Mouse (Mus musculus) spleen, postnatal 14 days (tissue): ENCODE results near the gene E430018J23Rik.
A peak's percentile ranks its signal among the peaks of the same experiment; 100 is the strongest.
"Not testable (repeated sequence)": the region's sequence is repeated elsewhere in the genome, so short reads cannot be mapped to it uniquely, and the experiment has no call there.

Source experiments
- DNase-seq, 2 experiments: peaks; one replicate each; pipeline ENCODE4 v3.0.0; 2021 to 2022; ENCODE audit warnings: low spot score in 2 of 2

Gene E430018J23Rik

DNA sequence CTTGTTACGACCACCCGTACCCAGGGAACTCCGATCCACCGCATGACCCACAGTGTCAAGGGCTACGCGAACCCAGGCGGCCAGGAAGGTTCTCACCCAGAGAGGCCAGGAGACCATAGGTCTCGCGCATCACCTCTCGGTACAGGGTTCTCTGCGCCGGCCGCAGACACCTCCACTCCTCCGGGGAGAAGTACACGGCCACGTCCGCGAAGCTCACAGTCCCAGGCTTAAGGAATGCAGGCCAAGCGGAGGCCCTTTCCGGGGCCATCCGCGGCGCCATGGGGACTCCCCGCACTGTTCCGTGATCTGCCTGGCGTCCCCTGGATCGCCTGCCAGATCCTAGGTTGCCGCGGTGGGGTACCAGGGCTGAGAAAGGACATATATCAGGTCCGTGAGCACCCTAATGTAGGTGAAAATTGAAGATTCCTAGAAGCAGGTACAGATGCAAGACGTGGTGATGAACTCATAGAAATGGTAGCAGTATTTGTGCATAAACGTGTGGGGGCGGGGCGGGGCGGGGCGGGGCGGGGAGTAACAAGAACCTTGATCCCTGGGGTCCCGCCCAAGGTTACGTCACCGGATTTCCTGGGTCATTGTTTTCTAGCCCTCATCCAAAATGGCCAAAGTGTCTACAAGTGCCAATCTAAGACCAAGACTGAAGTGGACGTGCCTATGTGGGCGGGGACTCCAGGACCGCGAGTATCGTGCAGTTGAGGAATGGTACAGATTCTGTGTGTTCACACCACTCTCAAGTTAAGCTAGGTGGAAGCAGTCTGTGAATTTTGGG, at the start of gene E430018J23Rik:
Gene E430018J23Rik (minus strand): TSS at position 473 of the 787 bp plus-strand sequence.
- peak; percentile 76 to 87 for DNase-seq

- peak in 1 of 2 experiments; percentile 33 for DNase-seq
Observed at GRCm38 (mm10) chr7:127437724-127438123, 44.3 kb upstream of the E430018J23Rik start.

DNA sequence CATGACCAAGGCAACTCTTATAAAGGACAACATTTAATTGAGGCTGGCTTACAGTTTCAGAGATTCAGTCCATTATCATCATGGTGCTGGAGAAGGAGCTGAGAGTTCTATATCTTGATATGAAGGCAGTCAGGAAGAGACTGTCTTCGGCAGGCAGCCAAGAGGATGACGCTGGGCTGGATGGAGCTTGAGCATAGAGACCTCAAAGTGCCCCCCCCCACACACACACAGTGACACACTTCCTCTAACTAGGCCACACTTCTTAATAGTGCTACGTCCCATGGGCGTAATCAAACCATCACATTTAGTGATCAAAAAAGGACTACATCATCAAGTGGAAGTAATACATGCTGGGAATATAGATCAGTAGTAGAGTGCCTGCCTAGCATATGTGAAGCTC, 41.8 kb upstream of the E430018J23Rik start:
- DNase-seq: no peak

DNA sequence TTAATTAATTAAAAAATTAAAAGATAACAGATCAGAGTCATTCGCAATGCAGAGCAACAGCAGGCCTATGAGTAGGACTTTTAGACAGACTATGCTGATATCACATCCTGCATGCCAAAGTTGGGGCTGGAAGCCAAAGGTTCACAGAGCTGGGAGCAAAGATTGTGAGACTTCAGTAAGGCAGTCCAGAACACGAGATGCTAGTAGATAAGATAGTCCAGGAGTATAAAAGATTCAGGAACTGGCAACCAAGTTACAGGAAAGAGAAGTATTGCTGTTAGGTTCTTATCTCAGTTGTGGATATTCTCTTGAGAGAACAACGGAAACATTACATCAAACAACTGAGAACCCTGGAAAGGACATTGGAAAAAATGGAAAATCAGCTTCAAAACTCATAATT, 32.9 kb upstream of the E430018J23Rik start:
- DNase-seq: no peak

- no peak for DNase-seq
Observed at GRCm38 (mm10) chr7:127425911-127426310, 32.5 kb upstream of the E430018J23Rik start.

DNA sequence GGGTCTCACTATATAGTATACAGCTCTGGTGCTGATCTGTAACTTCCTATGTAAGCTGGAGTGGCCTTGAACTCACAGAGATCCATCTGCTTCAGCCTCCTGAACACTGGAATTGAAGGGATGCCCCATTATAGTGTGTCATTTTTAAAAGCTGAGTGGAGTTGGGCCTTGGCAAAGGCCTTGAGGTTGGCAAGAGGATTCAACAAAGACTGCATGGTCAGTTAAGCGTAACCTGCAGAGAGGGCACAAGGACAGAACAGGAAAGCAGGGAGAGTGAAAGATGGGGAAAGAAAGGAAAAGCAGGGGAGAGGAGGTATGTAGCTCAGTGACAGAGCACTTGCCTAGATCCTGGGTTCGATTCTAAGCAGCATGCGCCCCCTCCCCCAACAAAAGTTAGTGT, 31.9 kb upstream of the E430018J23Rik start:
- no peak for DNase-seq

GRCm38 (mm10) chr7:127422247-127422646, 28.8 kb upstream of the E430018J23Rik start:
- peak in 1 of 2 experiments; percentile 17 for DNase-seq

GRCm38 (mm10) chr7:127421388-127422191, 28.2 kb upstream of the E430018J23Rik start, which contains the start of gene Zfp688:
TSS of gene Zfp688 (minus strand) at chr7:127422068.
- peak; percentile 94 to 97 for DNase-seq

DNA sequence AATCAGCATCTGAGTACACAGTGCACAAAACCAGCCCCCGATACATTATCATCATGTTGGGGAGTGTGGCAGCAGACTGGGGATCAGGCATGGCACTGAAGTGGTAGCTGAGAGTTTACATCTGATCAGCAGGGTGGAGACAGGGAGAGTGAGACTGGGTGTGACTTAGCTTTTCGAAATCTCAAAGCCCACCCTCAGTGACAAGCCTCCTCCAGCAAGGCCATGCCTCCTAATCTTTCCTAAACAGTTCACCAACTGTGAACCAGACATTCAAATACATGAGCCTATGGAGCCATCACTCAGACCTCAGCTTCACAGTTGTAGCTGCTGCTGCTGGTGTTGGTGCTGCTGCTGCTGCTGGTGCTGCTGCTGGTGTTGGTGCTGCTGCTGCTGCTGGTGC, 18.0 kb upstream of the E430018J23Rik start:
- no peak for DNase-seq

DNA sequence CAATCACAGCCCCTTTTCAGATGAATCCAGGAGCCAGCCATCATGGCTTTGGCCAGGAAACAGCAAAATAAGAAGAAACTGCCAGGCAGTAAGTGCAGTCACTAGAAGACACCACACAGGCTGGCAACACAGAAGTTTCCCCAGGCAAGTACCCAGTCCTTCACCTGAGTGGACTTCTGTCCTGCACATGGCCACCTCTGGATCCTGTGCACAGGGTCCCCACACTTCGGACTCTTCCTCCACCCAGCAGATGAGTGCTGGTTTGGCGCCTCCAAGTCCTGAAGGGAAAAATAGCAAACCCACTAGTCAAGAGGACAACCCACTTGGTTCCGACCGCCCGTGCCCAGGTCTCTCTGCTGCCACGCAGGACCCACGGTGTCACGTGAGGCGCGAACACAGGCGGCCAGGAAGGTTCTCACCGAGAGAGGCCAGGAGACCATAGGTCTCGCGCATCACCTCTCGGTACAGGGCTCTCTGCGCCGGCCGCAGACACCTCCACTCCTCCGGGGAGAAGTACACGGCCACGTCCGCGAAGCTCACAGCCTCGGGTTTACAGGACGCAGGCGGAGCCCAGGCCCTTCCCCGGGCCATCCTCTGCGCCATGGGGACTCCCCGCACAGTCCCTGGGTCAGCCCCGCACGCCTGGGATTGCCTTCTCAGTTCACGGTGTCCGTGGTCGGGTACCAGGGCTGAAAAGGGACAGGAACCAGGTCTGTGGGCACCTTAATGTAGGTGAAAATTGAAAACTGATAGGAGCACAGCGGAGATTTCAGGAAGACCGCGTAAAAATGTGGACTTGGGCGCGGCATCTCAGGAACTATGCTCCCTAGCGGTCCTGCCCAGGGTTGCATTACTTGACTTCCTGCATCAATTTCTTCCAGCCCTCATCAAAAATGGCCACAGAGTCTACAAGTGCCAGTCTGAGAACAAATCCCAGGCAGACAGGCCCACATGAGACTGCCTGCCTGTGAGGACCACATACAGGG, 12.9 kb upstream of the E430018J23Rik start, which contains the start of gene Zfp764:
Gene Zfp764 (minus strand): TSS at position 821 of the 986 bp plus-strand sequence.
- DNase-seq: peak; percentile 62 to 76

DNA sequence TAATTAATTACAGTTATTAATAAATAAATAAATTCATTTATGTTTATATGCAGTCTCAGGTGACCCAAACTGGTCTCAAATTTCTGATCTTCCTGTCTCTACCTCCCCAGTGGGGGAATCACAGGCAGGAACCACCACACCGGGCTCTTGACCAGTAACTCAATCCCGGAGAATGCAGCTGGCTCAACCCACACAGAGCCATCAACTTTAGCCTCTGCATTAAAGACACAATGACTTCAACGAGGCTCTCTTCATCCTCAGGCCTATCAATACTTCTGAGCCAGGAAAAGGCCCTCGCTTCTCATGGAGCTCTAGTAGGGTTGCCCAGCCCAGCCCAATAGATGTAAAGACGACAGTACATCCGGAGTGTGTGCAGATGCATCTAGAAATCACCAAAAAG, 10.7 kb upstream of the E430018J23Rik start:
- DNase-seq: not testable (repeated sequence)

DNA sequence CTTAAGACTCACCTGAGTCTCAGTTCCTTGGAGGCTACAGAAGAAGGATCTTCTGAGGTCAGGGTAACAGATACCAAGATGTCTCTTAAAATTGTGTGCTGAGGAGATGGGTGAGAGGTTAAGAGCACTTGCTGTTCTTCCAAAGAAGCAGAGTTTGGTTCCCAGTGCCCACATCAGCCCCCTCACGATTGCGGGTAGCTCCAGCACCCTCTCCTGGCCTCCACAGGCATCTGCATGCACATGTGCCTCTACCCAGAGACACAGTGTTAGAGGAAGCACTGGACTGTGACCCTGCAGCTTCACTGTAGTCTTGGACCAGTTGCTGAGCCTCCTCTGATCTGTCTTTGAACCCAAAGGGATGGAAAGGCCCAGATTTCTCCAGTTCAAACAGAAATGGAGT, 9.6 kb upstream of the E430018J23Rik start:
- DNase-seq: no peak

DNA sequence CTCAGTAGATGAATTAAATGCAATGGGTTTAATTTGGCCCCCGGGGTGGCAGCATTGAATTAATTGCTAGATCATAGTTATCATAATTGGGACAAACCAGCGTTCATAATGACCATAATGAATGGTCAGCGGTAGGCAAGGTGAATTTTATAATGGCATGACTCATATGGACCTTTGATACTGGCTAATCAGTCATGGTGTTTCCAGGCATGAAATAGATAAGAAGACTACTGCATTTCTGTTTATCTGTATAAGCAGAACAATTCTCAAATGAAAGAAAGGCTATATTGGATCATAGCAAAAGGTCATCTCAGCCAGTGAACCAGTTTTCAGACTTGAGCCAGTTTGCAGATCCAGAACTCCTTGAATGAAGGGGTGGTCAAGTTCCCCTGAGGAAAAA, 6.9 kb upstream of the E430018J23Rik start:
- no peak for DNase-seq

DNA sequence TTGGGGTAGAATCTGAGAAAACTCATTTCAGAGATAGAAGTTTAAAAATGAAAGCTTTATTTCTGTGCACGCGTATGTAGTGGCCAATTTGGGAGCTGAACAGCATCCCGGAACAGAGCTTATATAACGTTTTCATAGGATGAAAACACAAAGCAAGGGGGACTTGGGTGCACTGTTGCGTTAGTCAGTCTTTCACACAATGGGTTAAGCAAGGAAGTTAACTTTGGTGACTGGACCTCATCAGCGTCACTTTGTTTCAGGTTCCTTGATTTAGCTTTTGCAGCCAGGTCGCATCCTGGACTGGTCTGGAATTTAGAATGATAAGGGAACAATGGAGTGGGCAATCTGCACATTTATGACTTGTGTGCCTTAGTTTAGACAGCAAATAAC, 510 bp upstream of the E430018J23Rik start:
- no peak for DNase-seq

- DNase-seq: no peak
Observed at GRCm38 (mm10) chr7:127392251-127392824, 1.1 kb downstream of the E430018J23Rik start.

DNA sequence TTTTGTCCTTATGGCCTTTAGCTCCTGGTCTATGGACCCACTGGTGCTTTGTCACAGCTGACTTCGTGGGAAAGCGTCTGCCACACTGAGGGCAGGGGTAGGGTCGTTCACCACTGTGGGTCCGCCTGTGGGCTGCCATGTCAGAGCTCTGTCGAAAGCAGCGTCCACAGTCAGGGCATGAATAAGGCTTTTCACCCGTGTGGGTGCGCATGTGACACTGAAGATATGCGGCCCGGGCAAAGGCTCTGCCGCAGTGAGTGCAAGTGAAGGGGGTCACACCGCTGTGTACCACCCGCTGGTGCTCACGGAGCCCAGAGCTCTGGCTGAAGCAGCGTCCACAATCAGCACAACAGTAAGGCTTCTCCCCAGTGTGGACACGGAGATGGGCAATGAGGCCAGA, 1.9 kb downstream of the E430018J23Rik start:
- no peak for DNase-seq

GRCm38 (mm10) chr7:127390306-127390705, 3.1 kb downstream of the E430018J23Rik start:
- no peak for DNase-seq

DNA sequence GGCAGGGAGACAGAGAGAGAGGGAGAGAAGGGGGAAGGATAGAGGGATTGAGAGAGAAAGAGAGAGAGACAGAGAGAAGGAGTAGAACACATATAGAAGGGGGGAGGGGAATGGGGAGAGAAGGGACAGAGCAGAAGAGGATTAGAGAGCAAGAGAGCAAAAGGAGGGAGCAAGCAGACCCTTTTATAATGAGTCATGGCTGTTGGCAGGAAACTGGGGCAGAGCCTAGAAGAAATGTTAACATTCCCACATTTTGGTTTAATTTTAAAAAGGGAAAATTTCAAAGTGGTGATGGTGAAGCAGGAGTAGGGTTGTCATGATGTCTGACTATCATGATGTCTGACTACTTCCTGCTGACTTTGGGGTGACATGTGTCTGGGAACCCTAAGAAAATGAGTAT, 5.2 kb downstream of the E430018J23Rik start:
- not testable (repeated sequence) for DNase-seq

- DNase-seq: peak; percentile 77 to 87
Observed at GRCm38 (mm10) chr7:127386641-127387392, 6.6 kb downstream of the E430018J23Rik start, which contains the start of gene 9130019O22Rik. TSS of gene 9130019O22Rik (minus strand) at chr7:127387166.

DNA sequence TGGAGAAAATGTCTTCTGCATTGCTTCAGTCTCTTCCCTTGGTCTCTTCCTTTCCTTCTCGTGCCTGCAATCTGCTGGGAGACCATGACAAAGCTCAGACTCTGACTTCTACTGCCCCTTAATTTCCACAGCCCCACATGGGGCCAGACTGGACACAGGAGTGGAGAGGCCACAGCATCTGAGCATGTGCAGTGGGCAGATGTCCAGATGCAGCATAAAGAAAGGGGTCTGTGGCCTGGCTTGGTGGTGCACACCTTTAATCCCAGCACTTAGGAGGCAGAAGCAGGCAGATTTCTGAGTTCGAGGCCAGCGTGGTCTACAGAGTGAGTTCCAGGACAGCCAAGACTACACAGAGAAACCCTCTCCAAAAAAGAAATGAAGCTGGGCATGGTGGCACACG, 7.9 kb downstream of the E430018J23Rik start:
- not testable (repeated sequence) for DNase-seq
